Mouse (Mus musculus): ENCODE data around the gene 4933430I17Rik. TPM values are rescaled to one million over a fixed set of nuclear protein-coding genes. Genes with fewer than 3 reads are reported as not detected.
"Not testable (repeated sequence)": the region's sequence is repeated elsewhere in the genome, so short reads cannot be mapped to it uniquely, and the experiment has no call there.

The 4933430I17Rik gene
- polyA plus RNA-seq, 1 experiment from 2014 or later: 1.4 TPM

GRCm38 (mm10) chr4:62566530-62566929, 41.4 kb downstream of the 4933430I17Rik start:
- WGBS: 87% methylated on average over 4 of the region's 4 CpGs
- no peaks in the 10 kb centered on the region for H3K9me3 ChIP-seq

GRCm38 (mm10) chr4:62567696-62568095, 42.5 kb downstream of the 4933430I17Rik start:
- Histone ChIP-seq H3K4me3 (replicated peaks) (no peak overlapping the region), H3K27me3 (no peaks in the 10 kb centered on the region), H3K4me1 (no peaks in the 10 kb centered on the region), H3K4me2 (no peak overlapping the region), H3K9me3 (no peaks in the 10 kb centered on the region), H3K9ac (no peak overlapping the region), H3K27ac (no peak overlapping the region), H3K36me3 (replicated peaks) (no peaks in the 10 kb centered on the region)
- WGBS: 90% methylated on average over 6 of the region's 6 CpGs
- no peak for ATAC-seq (ENCODE audit: low FRiP score)

More at GRCm38 (mm10) chr4:62566530-62566929, 41.4 kb downstream of the 4933430I17Rik start:
- Histone ChIP-seq H3K9ac (no peak overlapping the region), H3K4me2 (no peak overlapping the region), H3K4me1 (peaks cover 3% of the 10 kb centered on the region; the same call in 1 of the 2 replicates), H3K27ac (no peak overlapping the region), H3K36me3 (replicated peaks) (no peaks in the 10 kb centered on the region), H3K4me3 (replicated peaks) (no peak overlapping the region), H3K27me3 (no peaks in the 10 kb centered on the region)
- no peak for ATAC-seq (ENCODE audit: low FRiP score)

- H3K4me2 ChIP-seq: no peak overlapping the region
- H3K36me3 ChIP-seq (replicated peaks): no peaks in the 10 kb centered on the region
- H3K4me1 ChIP-seq: no peaks in the 10 kb centered on the region
- no peak overlapping the region for H3K9ac ChIP-seq
- no peak overlapping the region for H3K4me3 ChIP-seq (replicated peaks)
- no peak for ATAC-seq (ENCODE audit: low FRiP score)
- 85% methylated on average over 1 of the region's 1 CpGs for WGBS
- H3K27ac ChIP-seq: no peak overlapping the region
- H3K9me3 ChIP-seq: no peaks in the 10 kb centered on the region
- H3K27me3 ChIP-seq: no peaks in the 10 kb centered on the region
Observed at GRCm38 (mm10) chr4:62568359-62568758, 43.2 kb downstream of the 4933430I17Rik start.

GRCm38 (mm10) chr4:62569603-62570002, 44.4 kb downstream of the 4933430I17Rik start:
- Histone ChIP-seq H3K4me3 (replicated peaks) (no peak overlapping the region), H3K9me3 (no peaks in the 10 kb centered on the region), H3K9ac (no peak overlapping the region), H3K4me1 (no peaks in the 10 kb centered on the region), H3K27ac (no peak overlapping the region), H3K27me3 (no peaks in the 10 kb centered on the region), H3K36me3 (replicated peaks) (no peaks in the 10 kb centered on the region), H3K4me2 (no peak overlapping the region)
- WGBS: 86% methylated on average over 5 of the region's 5 CpGs
- ATAC-seq (ENCODE audit: low FRiP score): no peak

GRCm38 (mm10) chr4:62570029-62570428, 44.9 kb downstream of the 4933430I17Rik start:
- H3K9me3 ChIP-seq: no peaks in the 10 kb centered on the region
- WGBS: 75% methylated on average over 5 of the region's 5 CpGs
- no peaks in the 10 kb centered on the region for H3K27me3 ChIP-seq
- no peaks in the 10 kb centered on the region for H3K4me1 ChIP-seq
- H3K4me3 ChIP-seq (replicated peaks): no peak overlapping the region
- no peak overlapping the region for H3K4me2 ChIP-seq
- H3K9ac ChIP-seq: no peak overlapping the region
- H3K36me3 ChIP-seq (replicated peaks): no peaks in the 10 kb centered on the region
- no peak for ATAC-seq (ENCODE audit: low FRiP score)
- no peak overlapping the region for H3K27ac ChIP-seq

- H3K27me3 ChIP-seq: 0 out of 2 replicates have a peak, but pooled peaks cover 11% of the 10 kb centered on the region
- peak overlapping the region; percentile 50 for H3K4me3 ChIP-seq (replicated peaks)
- peak; percentile 89 for ATAC-seq (ENCODE audit: low FRiP score)
- 19% methylated on average over 18 of the region's 18 CpGs for WGBS
- peak overlapping the region; percentile 92 for H3K27ac ChIP-seq
- H3K4me1 ChIP-seq: peaks cover 44% of the 10 kb centered on the region
- peak overlapping the region; percentile 70 for H3K9ac ChIP-seq
- H3K9me3 ChIP-seq: no peaks in the 10 kb centered on the region
- H3K4me2 ChIP-seq: peak overlapping the region; percentile 79
- no peaks in the 10 kb centered on the region for H3K36me3 ChIP-seq (replicated peaks)
Observed at GRCm38 (mm10) chr4:62582365-62583264, 57.4 kb downstream of the 4933430I17Rik start.

- under 1% methylated on average over 40 of the region's 42 CpGs for WGBS
Observed at GRCm38 (mm10) chr4:62583265-62584092, 58.3 kb downstream of the 4933430I17Rik start.

GRCm38 (mm10) chr4:62587067-62587466, 61.9 kb downstream of the 4933430I17Rik start:
- 90% methylated on average over 8 of the region's 8 CpGs for WGBS

More at GRCm38 (mm10) chr4:62583265-62584092, 58.3 kb downstream of the 4933430I17Rik start:
- ATAC-seq (ENCODE audit: low FRiP score): peak; percentile 89
- H3K4me2 ChIP-seq: peak overlapping the region; percentile 79
- H3K27me3 ChIP-seq: 0 out of 2 replicates have a peak, but pooled peaks cover 11% of the 10 kb centered on the region
- H3K36me3 ChIP-seq (replicated peaks): no peaks in the 10 kb centered on the region
- H3K4me3 ChIP-seq (replicated peaks): peak overlapping the region; percentile 50
- peaks cover 44% of the 10 kb centered on the region for H3K4me1 ChIP-seq
- H3K27ac ChIP-seq: peak overlapping the region; percentile 92
- H3K9me3 ChIP-seq: no peaks in the 10 kb centered on the region
- peak overlapping the region; percentile 70 for H3K9ac ChIP-seq

GRCm38 (mm10) chr4:62590878-62591277, 65.7 kb downstream of the 4933430I17Rik start:
- H3K4me3 ChIP-seq (replicated peaks): no peak overlapping the region
- no peak for ATAC-seq (ENCODE audit: low FRiP score)
- peaks cover 23% of the 10 kb centered on the region for H3K4me1 ChIP-seq
- 0 out of 2 replicates have a peak overlapping the region, but pooled peaks have one; percentile 14 for H3K27ac ChIP-seq
- no peaks in the 10 kb centered on the region for H3K9me3 ChIP-seq
- no peak overlapping the region for H3K4me2 ChIP-seq
- H3K36me3 ChIP-seq (replicated peaks): no peaks in the 10 kb centered on the region
- no peak overlapping the region for H3K9ac ChIP-seq
- H3K27me3 ChIP-seq: no peaks in the 10 kb centered on the region
- WGBS: 68% methylated on average over 1 of the region's 1 CpGs

More at GRCm38 (mm10) chr4:62587067-62587466, 61.9 kb downstream of the 4933430I17Rik start:
- ATAC-seq (ENCODE audit: low FRiP score): no peak
- Histone ChIP-seq H3K27me3 (0 out of 2 replicates have a peak, but pooled peaks cover 8% of the 10 kb centered on the region), H3K4me1 (peaks cover 51% of the 10 kb centered on the region), H3K36me3 (replicated peaks) (no peaks in the 10 kb centered on the region), H3K9ac (no peak overlapping the region), H3K4me3 (replicated peaks) (no peak overlapping the region), H3K27ac (no peak overlapping the region), H3K4me2 (no peak overlapping the region), H3K9me3 (no peaks in the 10 kb centered on the region)

- WGBS: 4% methylated on average over 11 of the region's 11 CpGs
- peak; percentile 39; the same call in 1 of the 2 replicates for ATAC-seq (ENCODE audit: low FRiP score)
Observed at GRCm38 (mm10) chr4:62591326-62591725, 66.2 kb downstream of the 4933430I17Rik start.

GRCm38 (mm10) chr4:62593546-62594240, 68.5 kb downstream of the 4933430I17Rik start:
- H3K4me1 ChIP-seq: peaks cover 23% of the 10 kb centered on the region
- not testable (repeated sequence) for H3K4me2 ChIP-seq; H3K27ac ChIP-seq; H3K27me3 ChIP-seq; ATAC-seq (ENCODE audit: low FRiP score); H3K4me3 ChIP-seq (replicated peaks); H3K9ac ChIP-seq; H3K9me3 ChIP-seq; H3K36me3 ChIP-seq (replicated peaks)
- WGBS: 90% methylated on average over 24 of the region's 24 CpGs

More at GRCm38 (mm10) chr4:62591326-62591725, 66.2 kb downstream of the 4933430I17Rik start:
- Histone ChIP-seq H3K27ac (peak overlapping the region; percentile 9), H3K36me3 (replicated peaks) (no peaks in the 10 kb centered on the region), H3K4me3 (replicated peaks) (no peak overlapping the region), H3K9me3 (no peaks in the 10 kb centered on the region), H3K9ac (no peak overlapping the region), H3K4me1 (peaks cover 23% of the 10 kb centered on the region), H3K4me2 (peak overlapping the region; percentile 24; the same call in 1 of the 2 replicates), H3K27me3 (no peaks in the 10 kb centered on the region)
